Mouse (Mus musculus) spleen, adult 2 months (tissue): Measurements from ENCODE around the gene Fbxo39. TPM values are rescaled to one million over a fixed set of nuclear protein-coding genes. Genes with fewer than 3 reads are reported as not detected.

Experiments used
- DNase-seq, 2 experiments: peaks; one replicate each; pipeline versions ENCODE4 v3.0.0 to v3.0.0-alpha.2; 2012 to 2021; ENCODE audit warnings: low spot score in 2 of 2, low read depth in 1 of 2
- H3K27ac ChIP-seq: fragments of 200-500 bp; 2 replicates; pipeline ENCODE4 v1.5.1; 2012; ENCODE audit warnings: low read length, inconsistent platforms; ENCODE audit not compliant: insufficient read depth
- H3K27me3 ChIP-seq: fragments of 200-500 bp; 2 replicates; pipeline ENCODE4 v1.6.1; 2012; ENCODE audit warnings: mild to moderate bottlenecking, moderate library complexity, low read length, inconsistent platforms; ENCODE audit not compliant: control insufficient read depth, insufficient read depth
- H3K36me3 ChIP-seq: fragments of 200-500 bp; 2 replicates; pipeline ENCODE4 v1.6.1; 2012; ENCODE audit warnings: mild to moderate bottlenecking, low read length, inconsistent platforms; ENCODE audit not compliant: control insufficient read depth, insufficient read depth
- H3K4me1 ChIP-seq: fragments of 200-500 bp; 2 replicates; pipeline ENCODE4 v1.6.1; 2011; ENCODE audit warnings: inconsistent platforms; ENCODE audit not compliant: control insufficient read depth, insufficient read depth, insufficient read length
- H3K4me3 ChIP-seq: fragments of 200-500 bp; 2 replicates; pipeline ENCODE4 v1.5.1; 2011; ENCODE audit warnings: mild to moderate bottlenecking, inconsistent platforms; ENCODE audit not compliant: insufficient read depth, insufficient read length; ENCODE audit errors: extremely low read depth
- CTCF ChIP-seq: fragments of 200-500 bp; IDR thresholded peaks from 2 replicates; pipeline ENCODE4 v1.5.1; 2011; ENCODE audit warnings: mild to moderate bottlenecking, inconsistent platforms; ENCODE audit not compliant: insufficient read depth, insufficient read length, insufficient replicate concordance; ENCODE audit errors: extremely low read depth
- POLR2A ChIP-seq: fragments of 200-500 bp; IDR thresholded peaks from 2 replicates; pipeline ENCODE4 v1.6.1; 2011; ENCODE audit warnings: low read depth, low read length, inconsistent platforms
- WGBS: fragments of 180-500 bp; shearing (Covaris S2); methylation state at CpG from one replicate; pipeline ENCODE4 v1.1.7; 2018; 5-methylcytosine and 5-hydroxymethylcytosine counted together
- polyA plus RNA-seq: library from polyadenylated mRNA; depleted of rRNA; stranded (reverse); fragments of >200 nt; gene quantifications from 2 replicates; pipeline ENCODE4 v1.2.3, GENCODE M21; 2012

The Fbxo39 gene
- polyA plus RNA-seq, 1 experiment: 0.27 TPM

DNA sequence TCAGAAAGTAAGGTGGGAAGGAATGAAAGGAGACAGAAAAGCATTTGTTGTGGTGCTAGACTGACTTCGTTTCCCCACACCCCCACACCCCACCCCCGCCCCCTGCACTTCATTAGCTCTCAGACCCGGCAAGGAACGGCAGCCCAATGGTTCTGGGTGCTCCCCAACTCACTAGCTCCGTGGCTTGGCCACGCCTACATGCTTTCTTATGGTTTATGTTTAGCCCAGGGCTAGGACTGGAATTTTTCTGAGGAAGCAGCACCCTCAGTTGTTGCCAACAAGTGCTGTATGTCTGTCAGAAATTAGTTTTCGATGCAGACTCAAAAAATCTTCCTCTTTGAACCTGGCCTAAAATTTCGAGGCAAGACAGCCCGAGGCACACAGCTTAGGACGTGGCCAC, 34.3 kb downstream of the Fbxo39 start:
- 68% methylated on average over 10 of the region's 10 CpGs for WGBS
- no peak for DNase-seq

DNA sequence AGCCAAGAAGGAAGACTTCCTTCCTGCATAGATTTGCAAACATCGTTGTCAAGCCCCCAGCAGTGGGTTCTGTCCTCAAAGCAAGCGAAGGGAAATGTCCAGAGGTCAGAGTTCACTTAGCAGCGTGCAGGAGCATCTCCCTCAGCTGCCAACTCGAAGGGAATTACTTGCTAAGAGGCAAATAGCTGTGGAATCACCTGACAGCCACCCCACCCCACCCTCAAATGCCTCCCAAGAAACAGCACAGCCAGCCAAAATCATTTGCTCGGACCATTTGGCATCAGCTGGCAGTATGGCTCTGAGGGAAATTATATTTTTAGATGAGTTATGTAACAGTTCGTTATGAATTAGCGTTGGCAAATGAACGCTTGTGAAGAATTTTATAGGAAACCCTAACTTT, 34.8 kb downstream of the Fbxo39 start:
- Histone ChIP-seq H3K27me3 (no peaks in the 10 kb centered on the region), H3K4me3 (no peak overlapping the region), H3K27ac (no peak overlapping the region), H3K4me1 (no peaks in the 10 kb centered on the region), H3K36me3 (no peaks in the 10 kb centered on the region)
- 57% methylated on average over 8 of the region's 8 CpGs for WGBS
- no peak for DNase-seq
- no peak for TF ChIP-seq CTCF
- no peak for TF ChIP-seq POLR2A

More for the DNA sequence above, 34.3 kb downstream of the Fbxo39 start:
- Histone ChIP-seq H3K4me1 (no peaks in the 10 kb centered on the region), H3K36me3 (no peaks in the 10 kb centered on the region), H3K27ac (no peak overlapping the region), H3K27me3 (no peaks in the 10 kb centered on the region), H3K4me3 (no peak overlapping the region)
- TF ChIP-seq CTCF (no peak), POLR2A (no peak)

DNA sequence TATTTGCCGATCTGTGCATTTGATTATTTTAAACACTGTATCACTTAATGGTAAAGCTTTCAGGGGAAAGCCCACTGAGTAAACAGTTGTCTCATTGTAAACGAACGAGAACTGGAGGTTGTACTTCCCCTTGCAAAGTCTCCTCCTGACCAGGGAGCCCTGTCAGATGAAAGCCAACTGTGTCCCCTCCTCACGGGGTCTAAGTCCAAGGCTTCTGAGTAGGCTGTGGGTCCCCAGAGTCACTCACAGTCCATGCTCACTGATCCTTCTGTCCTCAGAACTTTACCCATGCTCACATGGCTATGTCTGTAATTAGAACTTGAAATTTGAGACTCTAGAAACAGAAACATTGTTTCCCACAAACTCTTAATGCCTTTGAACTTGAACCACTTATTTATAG, 35.4 kb downstream of the Fbxo39 start:
- Histone ChIP-seq H3K27ac (no peak overlapping the region), H3K36me3 (no peaks in the 10 kb centered on the region), H3K4me1 (no peaks in the 10 kb centered on the region), H3K4me3 (no peak overlapping the region), H3K27me3 (no peaks in the 10 kb centered on the region)
- WGBS: 73% methylated on average over 4 of the region's 4 CpGs
- no peak for TF ChIP-seq POLR2A
- no peak for TF ChIP-seq CTCF
- no peak for DNase-seq

- no peak overlapping the region for H3K4me3 ChIP-seq
- no peak for DNase-seq
- TF ChIP-seq POLR2A: no peak
- H3K4me1 ChIP-seq: no peaks in the 10 kb centered on the region; the same call in 1 of the 2 replicates
- H3K27ac ChIP-seq: no peak overlapping the region
- H3K36me3 ChIP-seq: no peaks in the 10 kb centered on the region
- WGBS: 8% methylated on average over 1 of the region's 1 CpGs
- no peaks in the 10 kb centered on the region for H3K27me3 ChIP-seq
Measured at GRCm38 (mm10) chr11:72352272-72352671, 38.0 kb downstream of the Fbxo39 start.

- Histone ChIP-seq H3K27ac (no peak overlapping the region), H3K27me3 (no peaks in the 10 kb centered on the region), H3K4me3 (no peak overlapping the region), H3K4me1 (no peaks in the 10 kb centered on the region; the same call in 1 of the 2 replicates), H3K36me3 (no peaks in the 10 kb centered on the region)
- TF ChIP-seq CTCF (no peak), POLR2A (no peak)
- 80% methylated on average over 3 of the region's 3 CpGs for WGBS
- no peak for DNase-seq
Measured at GRCm38 (mm10) chr11:72353186-72353585, 38.9 kb downstream of the Fbxo39 start.

GRCm38 (mm10) chr11:72354971-72355728, 40.9 kb downstream of the Fbxo39 start:
- H3K4me1 ChIP-seq: no peaks in the 10 kb centered on the region; the same call in 1 of the 2 replicates
- no peaks in the 10 kb centered on the region for H3K36me3 ChIP-seq
- no peak overlapping the region for H3K4me3 ChIP-seq
- DNase-seq: peak; percentile 22 to 63
- no peaks in the 10 kb centered on the region for H3K27me3 ChIP-seq
- 34% methylated on average over 20 of the region's 20 CpGs for WGBS
- no peak for TF ChIP-seq POLR2A
- TF ChIP-seq CTCF: peak; percentile 87
- H3K27ac ChIP-seq: no peak overlapping the region
